Mouse (Mus musculus) right cerebral cortex, adult 18-20 months (tissue): ENCODE measurements around the gene Cx3cr1.

Source experiments
- DNase-seq: peaks from one replicate; pipeline ENCODE4 v3.0.0; 2022; ENCODE audit warnings: mixed read lengths

Cx3cr1 gene

DNA sequence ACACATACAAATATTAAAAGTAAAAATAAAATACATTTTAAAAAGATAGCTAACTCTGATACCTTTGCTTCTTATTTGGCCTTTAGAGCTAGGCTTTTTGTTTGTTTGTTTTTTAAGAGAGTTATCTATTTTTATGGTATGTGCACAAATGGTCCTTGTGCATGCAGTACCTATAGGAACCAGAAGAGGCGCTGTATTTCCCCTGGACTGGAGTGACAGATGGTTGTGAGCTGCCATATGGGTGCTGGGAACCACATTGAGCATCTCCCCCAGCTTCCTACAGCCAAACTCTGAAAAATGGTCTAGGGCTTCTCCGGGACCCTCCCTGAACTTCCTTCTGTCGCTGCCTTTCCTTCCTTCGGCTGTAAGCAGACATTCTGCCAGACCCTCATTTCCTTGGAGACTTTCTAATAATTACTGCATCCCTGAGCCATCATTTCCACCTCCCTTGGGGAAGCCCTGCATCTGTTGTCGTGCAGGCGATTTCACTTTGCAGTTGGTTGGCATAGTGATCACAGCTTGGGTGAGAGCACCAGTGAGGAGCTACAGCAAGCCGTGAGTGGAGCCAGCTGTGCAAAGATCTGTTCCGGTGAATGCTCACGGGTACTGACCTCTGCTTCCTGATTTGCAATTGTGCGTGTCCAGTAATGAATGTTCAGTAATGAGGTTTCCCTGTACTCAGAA lies 217.2 kb downstream of the Cx3cr1 start:
- no peak for DNase-seq
